Mouse (Mus musculus): ENCODE data around the gene Rinl. TPM values are rescaled to one million over a fixed set of nuclear protein-coding genes. Genes with fewer than 3 reads are reported as not detected.

Gene Rinl
- polyA plus RNA-seq, 1 experiment = 1.1 TPM

GRCm38 (mm10) chr7:28826402-28826772 is 37.6 kb downstream of the Rinl start:
- no peak for DNase-seq (ENCODE audit: low read depth)
- TF ChIP-seq CTCF (IDR thresholded peaks at IDR 0.05; ENCODE audit: borderline replicate concordance, extremely low read depth, insufficient read depth, insufficient read length) (no peak), POLR2A (IDR thresholded peaks at IDR 0.05; ENCODE audit: borderline replicate concordance, extremely low read depth, insufficient read depth, insufficient read length, poor library complexity, severe bottlenecking) (no peak)

DNA sequence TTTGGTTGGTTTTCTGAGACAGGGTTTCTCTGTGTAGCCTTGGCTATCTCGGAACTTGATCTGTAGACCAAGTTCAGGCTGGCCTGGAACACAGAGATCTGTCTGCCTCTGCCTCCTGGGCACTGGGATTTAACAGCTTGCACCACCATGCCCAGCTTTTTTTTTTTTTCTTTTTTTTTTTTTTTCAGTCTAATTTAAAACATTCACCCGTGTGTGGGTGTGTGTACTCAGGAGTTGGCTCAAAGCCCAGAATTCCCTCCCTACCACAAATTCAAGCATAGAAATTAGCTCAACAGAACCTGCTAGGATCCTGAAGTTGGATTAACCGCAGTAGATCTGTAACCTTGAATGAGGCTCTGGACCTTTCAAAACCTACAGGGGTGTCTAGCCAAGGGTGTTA is 38.6 kb downstream of the Rinl start:
- DNase-seq (ENCODE audit: low read depth) = peak; percentile 87
- TF ChIP-seq CTCF (IDR thresholded peaks at IDR 0.05; ENCODE audit: borderline replicate concordance, extremely low read depth, insufficient read depth, insufficient read length) (no peak), POLR2A (IDR thresholded peaks at IDR 0.05; ENCODE audit: borderline replicate concordance, extremely low read depth, insufficient read depth, insufficient read length, poor library complexity, severe bottlenecking) (no peak)

- TF ChIP-seq POLR2A (IDR thresholded peaks at IDR 0.05; ENCODE audit: borderline replicate concordance, extremely low read depth, insufficient read depth, insufficient read length, poor library complexity, severe bottlenecking) = no peak
- no peak for TF ChIP-seq CTCF (IDR thresholded peaks at IDR 0.05; ENCODE audit: borderline replicate concordance, extremely low read depth, insufficient read depth, insufficient read length)
Measured at GRCm38 (mm10) chr7:28829821-28830220, 41.1 kb downstream of the Rinl start.

GRCm38 (mm10) chr7:28830981-28831380 is 42.2 kb downstream of the Rinl start:
- DNase-seq (ENCODE audit: low read depth) = no peak
- TF ChIP-seq CTCF (IDR thresholded peaks at IDR 0.05; ENCODE audit: borderline replicate concordance, extremely low read depth, insufficient read depth, insufficient read length) (no peak), POLR2A (IDR thresholded peaks at IDR 0.05; ENCODE audit: borderline replicate concordance, extremely low read depth, insufficient read depth, insufficient read length, poor library complexity, severe bottlenecking) (no peak)

More at GRCm38 (mm10) chr7:28829821-28830220, 41.1 kb downstream of the Rinl start:
- DNase-seq (ENCODE audit: low read depth) = no peak

- no peak for DNase-seq (ENCODE audit: low read depth)
- TF ChIP-seq POLR2A (IDR thresholded peaks at IDR 0.05; ENCODE audit: borderline replicate concordance, extremely low read depth, insufficient read depth, insufficient read length, poor library complexity, severe bottlenecking) (no peak), CTCF (IDR thresholded peaks at IDR 0.05; ENCODE audit: borderline replicate concordance, extremely low read depth, insufficient read depth, insufficient read length) (no peak)
Measured at GRCm38 (mm10) chr7:28831411-28832125, 42.8 kb downstream of the Rinl start.

- TF ChIP-seq CTCF (IDR thresholded peaks at IDR 0.05; ENCODE audit: borderline replicate concordance, extremely low read depth, insufficient read depth, insufficient read length) = no peak
- no peak for TF ChIP-seq POLR2A (IDR thresholded peaks at IDR 0.05; ENCODE audit: borderline replicate concordance, extremely low read depth, insufficient read depth, insufficient read length, poor library complexity, severe bottlenecking)
- DNase-seq (ENCODE audit: low read depth) = no peak
Measured at GRCm38 (mm10) chr7:28832137-28832536, 43.4 kb downstream of the Rinl start.

- no peak for TF ChIP-seq CTCF (IDR thresholded peaks at IDR 0.05; ENCODE audit: borderline replicate concordance, extremely low read depth, insufficient read depth, insufficient read length)
- TF ChIP-seq POLR2A (IDR thresholded peaks at IDR 0.05; ENCODE audit: borderline replicate concordance, extremely low read depth, insufficient read depth, insufficient read length, poor library complexity, severe bottlenecking) = no peak
- DNase-seq (ENCODE audit: low read depth) = no peak
Measured at GRCm38 (mm10) chr7:28833723-28834347, 45.1 kb downstream of the Rinl start, which contains the start of gene Lgals4. Lgals4 (plus strand) TSS chr7:28833854.

DNA sequence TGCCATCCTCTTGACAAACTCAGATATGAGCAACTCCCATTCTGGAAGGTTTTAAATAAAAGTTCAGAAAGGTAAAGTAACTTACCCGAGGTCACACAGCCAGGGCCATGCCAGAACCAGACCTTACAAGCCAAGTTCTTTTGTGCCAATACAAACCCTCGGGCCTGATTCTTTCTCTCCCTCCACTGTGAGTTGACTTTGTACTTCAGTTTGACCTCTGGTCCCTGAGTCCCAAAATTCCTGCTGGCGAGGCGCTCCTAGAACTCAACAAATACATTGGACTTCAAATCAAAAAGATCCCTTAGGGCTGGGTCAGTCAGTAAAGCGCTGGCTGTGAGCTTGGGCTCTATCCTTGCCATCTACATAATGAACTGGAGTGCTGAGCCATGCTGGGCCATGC is 48.2 kb downstream of the Rinl start:
- TF ChIP-seq POLR2A (IDR thresholded peaks at IDR 0.05; ENCODE audit: borderline replicate concordance, extremely low read depth, insufficient read depth, insufficient read length, poor library complexity, severe bottlenecking) (no peak), CTCF (IDR thresholded peaks at IDR 0.05; ENCODE audit: borderline replicate concordance, extremely low read depth, insufficient read depth, insufficient read length) (no peak)
- DNase-seq (ENCODE audit: low read depth) = no peak

DNA sequence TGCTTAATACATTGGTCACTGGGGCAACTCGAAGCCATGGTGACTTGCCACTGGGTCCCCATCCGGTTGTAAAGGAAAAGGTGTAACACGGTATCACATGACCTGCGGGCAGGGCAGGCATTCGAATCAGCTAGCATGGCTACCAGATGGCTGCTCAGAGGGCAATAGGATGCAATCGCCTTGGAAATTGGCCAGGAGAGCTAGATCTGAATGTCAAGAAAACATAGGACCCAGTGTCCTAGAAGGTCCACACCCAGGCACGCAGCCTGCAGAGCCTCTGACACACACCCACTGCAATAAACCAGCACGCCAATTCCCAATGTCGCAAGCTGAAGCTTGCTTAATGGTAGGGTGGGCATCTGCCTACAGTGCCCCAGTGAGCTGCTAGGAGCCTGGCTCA is 49.6 kb downstream of the Rinl start:
- no peak for TF ChIP-seq POLR2A (IDR thresholded peaks at IDR 0.05; ENCODE audit: borderline replicate concordance, extremely low read depth, insufficient read depth, insufficient read length, poor library complexity, severe bottlenecking)
- TF ChIP-seq CTCF (IDR thresholded peaks at IDR 0.05; ENCODE audit: borderline replicate concordance, extremely low read depth, insufficient read depth, insufficient read length) = no peak
- DNase-seq (ENCODE audit: low read depth) = no peak

- no peak for DNase-seq (ENCODE audit: low read depth)
- no peak for TF ChIP-seq CTCF (IDR thresholded peaks at IDR 0.05; ENCODE audit: borderline replicate concordance, extremely low read depth, insufficient read depth, insufficient read length)
- TF ChIP-seq POLR2A (IDR thresholded peaks at IDR 0.05; ENCODE audit: borderline replicate concordance, extremely low read depth, insufficient read depth, insufficient read length, poor library complexity, severe bottlenecking) = no peak
Measured at GRCm38 (mm10) chr7:28847273-28847672, 58.5 kb downstream of the Rinl start.

Other genes starting within 250 kb of the Rinl start
- not detected in 2 replicates for gene Sycn, start 248.1 kb upstream of the Rinl start, polyA plus RNA-seq (2012; rRNA removed)
- 0.08 and 0.11 TPM in 2 replicates for gene Nccrp1, start 241.7 kb upstream of the Rinl start, polyA plus RNA-seq (2012; rRNA removed)
- gene Samd4b, start 190.8 kb upstream of the Rinl start, polyA plus RNA-seq (2012; rRNA removed) = 83.9 and 92.0 TPM in 2 replicates
- gene Pak4, start 190.8 kb upstream of the Rinl start, polyA plus RNA-seq (2012; rRNA removed) = 18.9 and 21.3 TPM in 2 replicates
- 0.11 and 0.30 TPM in 2 replicates for gene Acp7, start 157.6 kb upstream of the Rinl start, polyA plus RNA-seq (2012; rRNA removed)
- gene Fbxo27, start 96.1 kb upstream of the Rinl start, polyA plus RNA-seq (2012; rRNA removed) = 18.0 and 22.0 TPM in 2 replicates
- gene Fbxo17, start 72.2 kb upstream of the Rinl start, polyA plus RNA-seq (2012; rRNA removed) = 3.3 and 4.1 TPM in 2 replicates
- gene Mrps12, start 47.1 kb upstream of the Rinl start, polyA plus RNA-seq (2012; rRNA removed) = 68.0 and 91.1 TPM in 2 replicates
- 22.5 and 27.4 TPM in 2 replicates for gene Sars2, start 47.0 kb upstream of the Rinl start, polyA plus RNA-seq (2012; rRNA removed)
- 0.33 TPM in 1 of 2 replicates, not detected in the other for gene Ccer2, start 32.8 kb upstream of the Rinl start, polyA plus RNA-seq (2012; rRNA removed)
- 119 and 125 TPM in 2 replicates for gene Sirt2, start 22.2 kb upstream of the Rinl start, polyA plus RNA-seq (2012; rRNA removed)
- 32.7 and 34.7 TPM in 2 replicates for gene Nfkbib, start 21.5 kb upstream of the Rinl start, polyA plus RNA-seq (2012; rRNA removed)
- gene Hnrnpl, start 19.6 kb downstream of the Rinl start, polyA plus RNA-seq (2012; rRNA removed) = 444 and 451 TPM in 2 replicates
- gene Ech1, start 36.2 kb downstream of the Rinl start, polyA plus RNA-seq (2012; rRNA removed) = 77.8 and 100 TPM in 2 replicates
- 6.0 and 7.0 TPM in 2 replicates for gene Lgals4, start 44.9 kb downstream of the Rinl start, polyA plus RNA-seq (2012; rRNA removed)
- 30.7 and 31.2 TPM in 2 replicates for gene Lgals7, start 74.9 kb downstream of the Rinl start, polyA plus RNA-seq (2012; rRNA removed)
- gene Capn12, start 92.5 kb downstream of the Rinl start, polyA plus RNA-seq (2012; rRNA removed) = 0.08 and 0.16 TPM in 2 replicates
- gene Actn4, start 173.4 kb downstream of the Rinl start, polyA plus RNA-seq (2012; rRNA removed) = 134 and 173 TPM in 2 replicates
- gene Eif3k, start 192.9 kb downstream of the Rinl start, polyA plus RNA-seq (2012; rRNA removed) = 411 and 463 TPM in 2 replicates
- 7.8 and 8.2 TPM in 2 replicates for gene Map4k1, start 193.1 kb downstream of the Rinl start, polyA plus RNA-seq (2012; rRNA removed)